Mouse (Mus musculus) spleen, adult 2 months (tissue): Measurements from ENCODE around the gene Heyl. TPM values are rescaled to one million over a fixed set of nuclear protein-coding genes. Genes with fewer than 3 reads are reported as not detected.

ENCODE experiments used
- DNase-seq, 2 experiments: peaks; one replicate each; pipeline versions ENCODE4 v3.0.0 to v3.0.0-alpha.2; 2012 to 2021; ENCODE audit warnings: low spot score in 2 of 2, low read depth in 1 of 2
- H3K27ac ChIP-seq: fragments of 200-500 bp; 2 replicates; pipeline ENCODE4 v1.5.1; 2012; ENCODE audit warnings: low read length, inconsistent platforms; ENCODE audit not compliant: insufficient read depth
- H3K27me3 ChIP-seq: fragments of 200-500 bp; 2 replicates; pipeline ENCODE4 v1.6.1; 2012; ENCODE audit warnings: mild to moderate bottlenecking, moderate library complexity, low read length, inconsistent platforms; ENCODE audit not compliant: control insufficient read depth, insufficient read depth
- H3K36me3 ChIP-seq: fragments of 200-500 bp; 2 replicates; pipeline ENCODE4 v1.6.1; 2012; ENCODE audit warnings: mild to moderate bottlenecking, low read length, inconsistent platforms; ENCODE audit not compliant: control insufficient read depth, insufficient read depth
- H3K4me1 ChIP-seq: fragments of 200-500 bp; 2 replicates; pipeline ENCODE4 v1.6.1; 2011; ENCODE audit warnings: inconsistent platforms; ENCODE audit not compliant: control insufficient read depth, insufficient read depth, insufficient read length
- H3K4me3 ChIP-seq: fragments of 200-500 bp; 2 replicates; pipeline ENCODE4 v1.5.1; 2011; ENCODE audit warnings: mild to moderate bottlenecking, inconsistent platforms; ENCODE audit not compliant: insufficient read depth, insufficient read length; ENCODE audit errors: extremely low read depth
- CTCF ChIP-seq: fragments of 200-500 bp; IDR thresholded peaks from 2 replicates; pipeline ENCODE4 v1.5.1; 2011; ENCODE audit warnings: mild to moderate bottlenecking, inconsistent platforms; ENCODE audit not compliant: insufficient read depth, insufficient read length, insufficient replicate concordance; ENCODE audit errors: extremely low read depth
- POLR2A ChIP-seq: fragments of 200-500 bp; IDR thresholded peaks from 2 replicates; pipeline ENCODE4 v1.6.1; 2011; ENCODE audit warnings: low read depth, low read length, inconsistent platforms
- WGBS: fragments of 180-500 bp; shearing (Covaris S2); methylation state at CpG from one replicate; pipeline ENCODE4 v1.1.7; 2018; 5-methylcytosine and 5-hydroxymethylcytosine counted together
- polyA plus RNA-seq: library from polyadenylated mRNA; depleted of rRNA; stranded (reverse); fragments of >200 nt; gene quantifications from 2 replicates; pipeline ENCODE4 v1.2.3, GENCODE M21; 2012; rRNA removed

Heyl gene
- polyA plus RNA-seq, 1 experiment = 2.9 TPM

DNA sequence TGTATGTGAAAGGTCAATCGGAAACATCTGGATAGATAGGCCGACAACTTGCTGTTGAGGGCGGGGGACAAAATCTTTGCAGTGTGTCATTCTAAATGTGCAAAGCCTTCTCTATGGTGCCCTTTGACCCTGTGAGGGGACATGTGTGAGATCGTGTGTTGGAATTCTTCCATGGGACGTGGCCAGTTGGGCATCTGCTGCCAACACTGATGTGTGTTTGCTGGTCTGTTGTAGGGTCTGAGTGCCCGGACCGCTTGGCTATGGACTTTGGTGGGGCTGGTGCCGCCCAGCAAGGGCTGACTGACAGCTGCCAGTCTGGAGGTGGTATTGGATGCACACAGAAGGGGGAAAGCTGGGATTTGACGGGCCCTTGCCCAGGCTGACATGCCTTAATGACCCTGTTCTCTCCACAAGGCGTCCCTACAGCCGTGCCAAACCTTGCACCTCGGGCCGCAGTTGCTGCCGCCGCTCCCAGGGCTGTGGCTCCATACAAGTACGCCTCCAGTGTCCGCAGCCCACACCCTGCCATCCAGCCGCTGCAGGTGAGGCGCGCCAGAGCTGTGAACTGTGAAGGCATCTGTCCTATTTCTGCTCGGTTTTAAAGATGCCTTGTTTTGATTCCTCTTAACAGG is 62.3 kb downstream of the Heyl start:
- TF ChIP-seq POLR2A (no peak), CTCF (no peak)
- no peak for DNase-seq
- no peak overlapping the region for H3K27ac ChIP-seq
- 93% methylated on average over 21 of the region's 21 CpGs for WGBS
- no peaks in the 10 kb centered on the region for H3K4me1 ChIP-seq
- H3K36me3 ChIP-seq = peaks cover 67% of the 10 kb centered on the region
- H3K27me3 ChIP-seq = no peaks in the 10 kb centered on the region
- H3K4me3 ChIP-seq = no peak overlapping the region

DNA sequence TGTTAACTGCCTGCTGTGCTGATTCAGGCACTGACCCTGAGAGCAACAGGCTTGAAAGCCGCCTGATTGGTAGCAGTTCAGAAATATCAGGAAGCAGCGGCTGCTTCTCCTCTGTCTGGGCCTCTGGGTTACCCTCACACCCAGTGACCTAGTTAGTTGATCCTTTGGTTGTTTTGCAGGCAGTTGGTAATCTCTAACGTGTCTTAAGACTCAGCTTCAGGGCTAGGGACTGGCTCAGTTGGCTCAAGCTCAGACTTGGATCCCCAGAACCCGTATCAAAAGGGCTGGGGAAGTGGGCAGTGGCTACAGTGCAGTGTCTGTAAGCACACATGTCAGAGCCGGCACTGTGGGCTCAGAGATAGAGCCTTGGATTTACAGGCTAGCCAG is 62.8 kb downstream of the Heyl start:
- TF ChIP-seq CTCF (no peak), POLR2A (no peak)
- H3K4me1 ChIP-seq = no peaks in the 10 kb centered on the region
- 92% methylated on average over 5 of the region's 5 CpGs for WGBS
- H3K4me3 ChIP-seq = no peak overlapping the region
- no peak overlapping the region for H3K27ac ChIP-seq
- H3K27me3 ChIP-seq = no peaks in the 10 kb centered on the region
- peaks cover 63% of the 10 kb centered on the region for H3K36me3 ChIP-seq
- no peak for DNase-seq

DNA sequence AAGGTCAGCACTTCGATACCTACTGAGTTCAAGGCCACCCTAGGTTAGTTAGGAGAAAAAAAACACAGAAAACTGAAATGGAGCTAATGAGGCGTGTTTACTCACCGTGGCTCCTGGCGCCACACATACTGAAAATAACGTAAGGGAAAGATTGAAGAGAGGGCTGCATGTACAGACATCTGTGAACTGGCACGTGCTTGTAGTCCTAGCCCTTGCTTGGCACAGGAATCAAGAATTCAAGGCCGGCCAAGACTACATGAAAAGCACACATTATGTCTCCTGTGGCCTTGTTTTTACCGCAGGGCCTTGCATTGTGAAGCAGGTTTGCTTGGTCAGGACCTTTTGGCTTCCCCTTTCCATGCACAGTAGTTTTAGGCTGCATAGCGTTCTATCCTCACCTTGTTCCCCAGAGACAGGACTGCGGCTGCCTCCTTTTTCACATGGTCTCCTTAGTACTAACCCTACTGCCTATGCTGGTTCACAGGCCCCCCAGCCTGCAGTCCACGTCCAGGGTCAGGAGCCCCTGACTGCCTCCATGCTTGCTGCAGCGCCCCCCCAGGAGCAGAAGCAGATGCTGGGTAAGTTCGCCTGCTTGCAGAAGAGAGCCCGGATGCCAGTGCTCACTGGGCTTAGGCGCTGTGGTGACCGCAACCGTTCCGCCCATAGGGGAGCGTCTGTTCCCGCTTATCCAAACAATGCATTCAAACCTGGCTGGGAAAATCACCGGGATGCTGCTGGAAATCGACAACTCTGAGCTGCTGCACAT is 64.0 kb downstream of the Heyl start:
- Histone ChIP-seq H3K36me3 (peaks cover 55% of the 10 kb centered on the region), H3K27me3 (no peaks in the 10 kb centered on the region), H3K4me1 (no peaks in the 10 kb centered on the region), H3K4me3 (no peak overlapping the region), H3K27ac (no peak overlapping the region)
- no peak for DNase-seq
- TF ChIP-seq CTCF (no peak), POLR2A (no peak)
- 94% methylated on average over 22 of the region's 22 CpGs for WGBS

DNA sequence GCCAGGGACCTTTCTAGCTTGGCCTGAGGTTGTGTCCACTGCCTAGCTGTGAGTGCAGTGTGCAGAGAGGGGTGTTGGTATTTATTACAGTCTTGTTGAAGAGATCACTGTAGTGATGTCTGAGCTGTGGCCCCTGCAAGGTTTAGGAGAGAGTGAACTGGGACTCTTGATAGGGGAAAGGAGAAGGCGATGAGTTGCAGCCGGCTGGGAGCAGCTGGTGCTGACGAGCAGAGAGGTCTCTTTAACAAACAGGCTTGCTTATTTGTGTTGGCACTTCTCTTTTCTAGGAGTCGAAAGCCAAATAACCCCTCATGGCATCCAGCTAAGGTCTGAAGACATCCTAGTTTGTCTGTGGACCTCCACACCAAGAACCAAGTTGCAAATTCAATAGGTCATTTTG is 64.9 kb downstream of the Heyl start:
- WGBS = 85% methylated on average over 4 of the region's 4 CpGs
- no peaks in the 10 kb centered on the region for H3K4me1 ChIP-seq
- no peak overlapping the region for H3K27ac ChIP-seq
- H3K4me3 ChIP-seq = no peak overlapping the region
- H3K36me3 ChIP-seq = peaks cover 50% of the 10 kb centered on the region
- TF ChIP-seq POLR2A (no peak), CTCF (no peak)
- DNase-seq = no peak
- no peaks in the 10 kb centered on the region for H3K27me3 ChIP-seq

DNA sequence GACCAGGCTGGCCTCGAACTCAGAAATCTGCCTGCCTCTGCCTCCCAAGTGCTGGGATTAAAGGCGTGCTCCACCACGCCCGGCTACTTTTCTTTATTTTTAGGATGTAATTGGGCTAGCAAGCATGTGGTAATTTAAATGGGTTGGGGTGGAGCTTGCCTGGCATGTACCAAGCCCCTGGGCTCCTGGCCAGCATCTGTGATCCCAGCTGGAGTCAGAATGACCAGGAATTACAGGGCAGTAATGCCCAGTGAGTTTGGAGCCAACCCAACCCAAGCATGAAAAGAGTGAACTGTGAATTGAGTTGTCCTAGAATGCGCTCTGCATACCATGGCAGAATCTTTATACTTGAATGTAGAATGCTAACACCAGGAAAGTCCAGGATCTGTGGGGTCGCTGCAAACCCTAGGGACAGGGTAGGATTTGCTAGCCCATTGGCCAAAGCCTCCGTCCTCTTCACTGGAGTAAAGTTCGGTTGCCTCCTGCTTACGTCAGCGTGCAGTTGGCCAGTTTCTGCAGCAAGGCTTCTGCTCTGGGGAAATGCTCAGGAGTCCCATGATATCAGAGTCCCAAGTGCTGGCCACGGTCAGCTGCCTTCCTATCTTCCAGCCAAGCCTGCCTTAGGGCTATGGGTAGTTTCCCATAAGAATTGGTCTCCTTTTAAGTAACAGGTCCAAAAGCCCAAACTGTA is 65.8 kb downstream of the Heyl start:
- H3K4me3 ChIP-seq = no peak overlapping the region
- peaks cover 48% of the 10 kb centered on the region for H3K36me3 ChIP-seq
- no peaks in the 10 kb centered on the region for H3K4me1 ChIP-seq
- 93% methylated on average over 11 of the region's 11 CpGs for WGBS
- TF ChIP-seq POLR2A (no peak), CTCF (no peak)
- no peaks in the 10 kb centered on the region for H3K27me3 ChIP-seq
- no peak overlapping the region for H3K27ac ChIP-seq
- no peak for DNase-seq

Other genes with a start within 250 kb of the Heyl start
- gene Mycl, start 237.9 kb upstream of the Heyl start, polyA plus RNA-seq = 7.3 and 7.6 TPM in 2 replicates
- 5.0 and 6.5 TPM in 2 replicates for gene Trit1, start 217.0 kb upstream of the Heyl start, polyA plus RNA-seq
- 0.11 and 0.19 TPM in 2 replicates for gene Bmp8b, start 128.4 kb upstream of the Heyl start, polyA plus RNA-seq
- 0.05 and 0.09 TPM in 2 replicates for gene Oxct2b, start 117.3 kb upstream of the Heyl start, polyA plus RNA-seq
- gene Ppie, start 93.6 kb upstream of the Heyl start, polyA plus RNA-seq = 12.4 and 12.9 TPM in 2 replicates
- not detected in 2 replicates for gene Hpcal4, start 50.3 kb upstream of the Heyl start, polyA plus RNA-seq
- gene Nt5c1a, start 32.1 kb upstream of the Heyl start, polyA plus RNA-seq = not detected in 2 replicates
- 137 and 201 TPM in 2 replicates for gene Pabpc4, start 28.8 kb downstream of the Heyl start, polyA plus RNA-seq
- gene Oxct2a, start 90.1 kb downstream of the Heyl start, polyA plus RNA-seq = 0.04 and 0.28 TPM in 2 replicates
- gene Bmp8a, start 109.7 kb downstream of the Heyl start, polyA plus RNA-seq = 0.41 and 0.95 TPM in 2 replicates